ENCODE assay signal across 8 mouse cellular contexts in genomic region chr11:60352559-60353411, GRCm38 (mm10). TPM values are rescaled to one million over a fixed set of nuclear protein-coding genes. Genes with fewer than 3 reads are reported as not detected.
DNase-seq lines count a peak whose midpoint lies in the region; ATAC-seq and TF ChIP-seq lines count a peak whose summit lies in the region.

Gene Tom1l2, minus strand, starts transcription at chr11:60352905.
Gene Drc3, plus strand, starts transcription at chr11:60353329.

- peak; percentile 98 for DNase-seq in c-Kit-positive CD71-positive TER-119-positive erythroid progenitor cells, embryonic 14.5 days (ENCODE audit: low spot score)
- peak; percentile 100 for DNase-seq in heart, postnatal 0 days (ENCODE audit: low spot score)
- DNase-seq in kidney, postnatal 4 days, result peak; percentile 99 to 100

- no peaks in the 10 kb centered on the region for H3K27me3 ChIP-seq in E14TG2a.4 (ENCODE audit: insufficient read depth, low read length)
- H3K27me3 ChIP-seq in forebrain, embryonic 12.5 days, result no peaks in the 10 kb centered on the region
- H3K27me3 ChIP-seq in heart, postnatal 0 days (ENCODE audit: control insufficient read depth, insufficient read depth, low read length), result no peaks in the 10 kb centered on the region
- no peaks in the 10 kb centered on the region for H3K27me3 ChIP-seq in liver, embryonic 16.5 days (ENCODE audit: control insufficient read depth, insufficient read depth, low read depth, low read length)
- no peaks in the 10 kb centered on the region for H3K27me3 ChIP-seq in neural tube, embryonic 13.5 days
- no peaks in the 10 kb centered on the region for H3K27me3 ChIP-seq in testis, adult 2 months (ENCODE audit: control insufficient read depth, insufficient read depth, low read length)

- peak; percentile 100 for ATAC-seq in forebrain, embryonic 12.5 days (ENCODE audit: low FRiP score)
- ATAC-seq in heart, postnatal 0 days (ENCODE audit: insufficient read depth, low read depth), result peak; percentile 98
- peak; percentile 98 for ATAC-seq in liver, embryonic 16.5 days (ENCODE audit: low read depth)
- peak; percentile 100 for ATAC-seq in neural tube, embryonic 13.5 days (ENCODE audit: low read depth)

- 0 out of 2 replicates have a peak within 1 kb of the TSS, but pooled peaks have one; percentile 50 for H3K27ac ChIP-seq in forebrain, embryonic 12.5 days
- H3K27ac ChIP-seq in heart, postnatal 0 days (ENCODE audit: low read depth), result peak within 1 kb of the TSS; percentile 91
- H3K27ac ChIP-seq in liver, embryonic 16.5 days (ENCODE audit: low read length), result peak within 1 kb of the TSS; percentile 78
- H3K27ac ChIP-seq in neural tube, embryonic 13.5 days (replicated peaks), result peak within 1 kb of the TSS; percentile 75
- H3K27ac ChIP-seq in testis, adult 2 months (ENCODE audit: control insufficient read depth, insufficient read depth, low read depth, low read length), result peak within 1 kb of the TSS; percentile 73

- TF ChIP-seq POLR2A in testis, adult 2 months (IDR thresholded peaks at IDR 0.05; ENCODE audit: control insufficient read depth, low read depth, low read length), result no peak

- peak within 1 kb of the TSS; percentile 93 for H3K4me2 ChIP-seq in forebrain, embryonic 12.5 days
- H3K4me2 ChIP-seq in heart, postnatal 0 days (ENCODE audit: low read depth, low read length), result peak within 1 kb of the TSS; percentile 78
- peak within 1 kb of the TSS; percentile 95 for H3K4me2 ChIP-seq in liver, embryonic 16.5 days (ENCODE audit: low read depth, low read length)
- peak within 1 kb of the TSS; percentile 97 for H3K4me2 ChIP-seq in neural tube, embryonic 13.5 days

- no peaks in the 10 kb centered on the region for H3K9me3 ChIP-seq in E14TG2a.4 (ENCODE audit: low read length)
- no peaks in the 10 kb centered on the region for H3K9me3 ChIP-seq in forebrain, embryonic 12.5 days
- no peaks in the 10 kb centered on the region for H3K9me3 ChIP-seq in heart, postnatal 0 days (replicated peaks; ENCODE audit: control insufficient read depth, low read length)
- H3K9me3 ChIP-seq in liver, embryonic 16.5 days (replicated peaks; ENCODE audit: control insufficient read depth, low read length), result no peaks in the 10 kb centered on the region
- H3K9me3 ChIP-seq in neural tube, embryonic 13.5 days, result no peaks in the 10 kb centered on the region

- no peaks in the 10 kb centered on the region for H3K36me3 ChIP-seq in E14TG2a.4 (ENCODE audit: insufficient read depth, low read length)
- no peaks in the 10 kb centered on the region for H3K36me3 ChIP-seq in forebrain, embryonic 12.5 days (replicated peaks)
- no peaks in the 10 kb centered on the region for H3K36me3 ChIP-seq in heart, postnatal 0 days (replicated peaks; ENCODE audit: control insufficient read depth, insufficient read depth, low read length)
- H3K36me3 ChIP-seq in liver, embryonic 16.5 days (ENCODE audit: control insufficient read depth, insufficient read depth), result no peaks in the 10 kb centered on the region
- H3K36me3 ChIP-seq in neural tube, embryonic 13.5 days, result no peaks in the 10 kb centered on the region
- H3K36me3 ChIP-seq in testis, adult 2 months (ENCODE audit: control insufficient read depth, insufficient read depth, low read length), result no peaks in the 10 kb centered on the region

- no peak for TF ChIP-seq CTCF in E14TG2a.4 (conservative IDR thresholded peaks at IDR 0.05; ENCODE audit: low read length)
- TF ChIP-seq CTCF in heart, postnatal 0 days (IDR thresholded peaks at IDR 0.05; ENCODE audit: low read depth), result no peak
- TF ChIP-seq CTCF in testis, adult 2 months (IDR thresholded peaks at IDR 0.05; ENCODE audit: control insufficient read depth, insufficient read depth, insufficient replicate concordance, low read depth, low read length), result no peak

- H3K4me1 ChIP-seq in E14TG2a.4 (replicated peaks; ENCODE audit: low read depth, low read length), result peaks cover 31% of the 10 kb centered on the region
- H3K4me1 ChIP-seq in forebrain, embryonic 12.5 days, result peaks cover 20% of the 10 kb centered on the region
- H3K4me1 ChIP-seq in heart, postnatal 0 days (ENCODE audit: control insufficient read depth, insufficient read depth), result peaks cover 23% of the 10 kb centered on the region
- H3K4me1 ChIP-seq in liver, embryonic 16.5 days (ENCODE audit: control insufficient read depth, low read depth, low read length), result peaks cover 18% of the 10 kb centered on the region
- peaks cover 32% of the 10 kb centered on the region for H3K4me1 ChIP-seq in neural tube, embryonic 13.5 days (replicated peaks)
- H3K4me1 ChIP-seq in testis, adult 2 months (ENCODE audit: control insufficient read depth, insufficient read depth, low read length), result peaks cover 8% of the 10 kb centered on the region

- H3K9ac ChIP-seq in forebrain, embryonic 12.5 days, result peak within 1 kb of the TSS; percentile 69
- peak within 1 kb of the TSS; percentile 84 for H3K9ac ChIP-seq in heart, postnatal 0 days (replicated peaks; ENCODE audit: low read depth, low read length)
- peak within 1 kb of the TSS; percentile 85 for H3K9ac ChIP-seq in liver, embryonic 16.5 days (ENCODE audit: low read depth, low read length)
- peak within 1 kb of the TSS; percentile 88 for H3K9ac ChIP-seq in neural tube, embryonic 13.5 days

- WGBS in forebrain, embryonic 12.5 days, result under 1% methylated on average over 57 of the region's 57 CpGs
- WGBS in heart, postnatal 0 days, result under 1% methylated on average over 54 of the region's 57 CpGs
- under 1% methylated on average over 57 of the region's 57 CpGs for WGBS in liver, embryonic 16.5 days (ENCODE audit: insufficient replicate concordance)
- under 1% methylated on average over 57 of the region's 57 CpGs for WGBS in neural tube, embryonic 13.5 days

- 0 out of 2 replicates have a peak, but pooled peaks have one; percentile 53 for TF ChIP-seq EP300 in heart, postnatal 0 days (IDR thresholded peaks at IDR 0.05; ENCODE audit: low read depth)

- peak within 1 kb of the TSS; percentile 93 for H3K4me3 ChIP-seq in E14TG2a.4 (replicated peaks; ENCODE audit: low read length)
- H3K4me3 ChIP-seq in forebrain, embryonic 12.5 days (replicated peaks), result peak within 1 kb of the TSS; percentile 78
- peak within 1 kb of the TSS; percentile 77 for H3K4me3 ChIP-seq in heart, postnatal 0 days (ENCODE audit: low read depth, low read length)
- H3K4me3 ChIP-seq in liver, embryonic 16.5 days (ENCODE audit: low read depth, low read length), result peak within 1 kb of the TSS; percentile 83
- peak within 1 kb of the TSS; percentile 84 for H3K4me3 ChIP-seq in neural tube, embryonic 13.5 days
- H3K4me3 ChIP-seq in testis, adult 2 months (ENCODE audit: control insufficient read depth, low read depth, low read length), result peak within 1 kb of the TSS; percentile 90

RNA-seq across cellular contexts. Expression of gene Tom1l2, which starts in this region (rescaled TPM):
- 31.3 and 32.6 TPM in 2 replicates for polyA plus RNA-seq in forebrain, embryonic 12.5 days (2016; fragmentation: Nextera tagmentation; extraction: Ambion mirVana)
- 56.8 and 77.3 TPM in 2 replicates for total RNA-seq in heart, postnatal 0 days (2014; rRNA removed; ENCODE audit: low replicate concordance)
- 30.5 and 31.3 TPM in 2 replicates for polyA plus RNA-seq in heart, postnatal 0 days (2015; fragmentation: Nextera tagmentation; extraction: Ambion mirVana)
- 5.7 and 6.8 TPM in 2 replicates for polyA plus RNA-seq in liver, embryonic 16.5 days (2015; fragmentation: Nextera tagmentation; extraction: Ambion mirVana)
- polyA plus RNA-seq in neural tube, embryonic 13.5 days (2015; fragmentation: Nextera tagmentation; extraction: Ambion mirVana), result 52.8 and 61.4 TPM in 2 replicates
- 18.5 and 22.3 TPM in 2 replicates for polyA plus RNA-seq in testis, adult 2 months (2012; rRNA removed)

RNA-seq across cellular contexts. Expression of gene Drc3, which starts in this region (rescaled TPM):
- 3.0 and 3.2 TPM in 2 replicates for polyA plus RNA-seq in forebrain, embryonic 12.5 days (2016; fragmentation: Nextera tagmentation; extraction: Ambion mirVana)
- total RNA-seq in heart, postnatal 0 days (2014; rRNA removed; ENCODE audit: low replicate concordance), result 2.0 and 2.9 TPM in 2 replicates
- 2.1 and 2.9 TPM in 2 replicates for polyA plus RNA-seq in heart, postnatal 0 days (2015; fragmentation: Nextera tagmentation; extraction: Ambion mirVana)
- 0.39 and 0.50 TPM in 2 replicates for polyA plus RNA-seq in liver, embryonic 16.5 days (2015; fragmentation: Nextera tagmentation; extraction: Ambion mirVana)
- 3.8 TPM in 2 replicates for polyA plus RNA-seq in neural tube, embryonic 13.5 days (2015; fragmentation: Nextera tagmentation; extraction: Ambion mirVana)
- 62.2 and 70.2 TPM in 2 replicates for polyA plus RNA-seq in testis, adult 2 months (2012; rRNA removed)

Comparison
In these comparisons a context has a peak if more than half of its experiments do, and no peak if none do; other contexts are left out.
1. Peak in every context shown above with its lines: DNase-seq, ATAC-seq, H3K4me3 ChIP-seq and H3K27ac ChIP-seq.
2. RNA of gene Drc3 (polyA plus RNA-seq): 62.2 to 70.2 TPM in testis, adult 2 months; 3.8 TPM in neural tube, embryonic 13.5 days, 3.0 to 3.2 TPM in forebrain, embryonic 12.5 days, 2.1 to 2.9 TPM in heart, postnatal 0 days and 0.39 to 0.50 TPM in liver, embryonic 16.5 days; every median in the first group is over 10 times any median in the second.